Mouse (Mus musculus) heart, embryonic 15.5 days (tissue): ENCODE data around the gene Robo1. TPM values are rescaled to one million over a fixed set of nuclear protein-coding genes. Genes with fewer than 3 reads are reported as not detected.

Experiments
- ATAC-seq: fragments of 200-750 bp; cut with Nextera tagmentation; replicated peaks from 2 replicates; pipeline ENCODE4 v1.8.0; 2017; ENCODE audit warnings: low read depth, moderate TSS enrichment; ENCODE audit not compliant: insufficient number of reproducible peaks, insufficient read depth, low FRiP score
- H3K27ac ChIP-seq: fragments of 300-500 bp; sonication (generic); 2 replicates; pipeline ENCODE4 v1.5.1; 2015; ENCODE audit warnings: mild to moderate bottlenecking, inconsistent platforms
- H3K27me3 ChIP-seq: fragments of 300-500 bp; sonication (generic); 2 replicates; pipeline ENCODE4 v1.6.1; 2015; ENCODE audit warnings: inconsistent platforms
- H3K36me3 ChIP-seq: fragments of 300-500 bp; sonication (generic); 2 replicates; pipeline ENCODE4 v1.6.1; 2015; ENCODE audit warnings: mild to moderate bottlenecking, inconsistent platforms
- H3K4me1 ChIP-seq: fragments of 300-500 bp; sonication (generic); replicated peaks from 2 replicates; pipeline ENCODE4 v1.6.1; 2015; ENCODE audit warnings: inconsistent platforms
- H3K4me2 ChIP-seq: fragments of 300-500 bp; sonication (generic); 2 replicates; pipeline ENCODE4 v1.6.1; 2015; ENCODE audit warnings: inconsistent platforms, mild to moderate bottlenecking, moderate library complexity
- H3K4me3 ChIP-seq: fragments of 300-500 bp; sonication (generic); 2 replicates; pipeline ENCODE4 v1.5.1; 2015; ENCODE audit warnings: mild to moderate bottlenecking, inconsistent platforms
- H3K9ac ChIP-seq: fragments of 300-500 bp; sonication (generic); 2 replicates; pipeline ENCODE4 v1.6.1; 2015; ENCODE audit warnings: mild to moderate bottlenecking, inconsistent platforms
- H3K9me3 ChIP-seq: fragments of 300-500 bp; sonication (generic); replicated peaks from 2 replicates; pipeline ENCODE4 v1.6.1; 2016; ENCODE audit warnings: inconsistent platforms
- WGBS: fragments of 180-500 bp; shearing (Covaris S2); methylation state at CpG from one replicate; pipeline ENCODE4 v1.1.7; 2015; ENCODE audit warnings: mixed read lengths; 5-methylcytosine and 5-hydroxymethylcytosine counted together
- polyA plus RNA-seq: library from polyadenylated mRNA; unstranded; fragments of >200 nt; fragmentation: Nextera tagmentation; extraction: Ambion mirVana; gene quantifications from 2 replicates; pipeline ENCODE4 v1.2.1, GENCODE M21; 2015

Gene Robo1
- 10.2 and 13.7 TPM in 2 replicates for polyA plus RNA-seq

DNA sequence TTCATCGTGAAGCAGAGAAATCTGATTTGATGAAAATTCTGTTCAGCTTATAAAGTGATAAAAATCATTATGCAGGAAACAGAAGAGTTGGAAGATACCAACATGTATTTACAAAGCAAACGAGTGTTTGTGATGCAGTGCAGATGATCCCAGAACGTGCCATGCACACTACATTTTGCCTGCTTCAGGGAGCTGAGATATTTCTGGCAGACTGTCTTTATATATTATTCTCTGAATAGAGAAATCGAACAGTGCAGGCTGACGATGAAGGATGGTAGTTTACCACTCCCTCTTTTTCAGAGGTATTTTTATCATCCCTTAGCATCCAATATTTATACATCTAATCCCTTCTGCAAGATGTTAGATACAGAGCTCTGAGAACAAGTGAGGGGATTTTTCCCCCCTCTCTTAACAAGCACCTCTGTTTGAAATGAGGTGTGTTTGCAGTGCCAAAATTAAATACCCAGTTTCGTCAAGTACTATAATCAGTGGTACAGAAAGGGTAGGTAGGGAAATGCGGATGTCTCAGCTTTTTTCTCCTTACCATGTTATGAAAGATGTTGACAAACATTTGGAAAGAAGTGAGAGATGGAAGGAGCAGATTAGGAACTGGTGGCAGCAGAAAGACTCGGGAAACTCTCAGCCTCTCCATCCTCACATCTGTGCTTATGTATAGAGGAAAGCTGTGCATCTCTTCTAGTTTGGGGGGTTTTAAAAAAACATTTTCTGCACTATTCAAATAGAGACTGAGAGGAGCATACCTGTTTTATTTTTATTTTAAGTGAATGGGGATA is at the start of gene Robo1:
TSS of gene Robo1 (plus strand) at position 770 of the 794 bp plus-strand sequence.
- H3K4me2 ChIP-seq = no peak within 1 kb of the TSS
- no peak within 1 kb of the TSS for H3K9ac ChIP-seq
- no peaks in the 10 kb centered on the region for H3K36me3 ChIP-seq
- no peak within 1 kb of the TSS for H3K4me3 ChIP-seq
- no peaks in the 10 kb centered on the region for H3K9me3 ChIP-seq
- no peaks in the 10 kb centered on the region for H3K4me1 ChIP-seq
- H3K27ac ChIP-seq = no peak within 1 kb of the TSS
- WGBS = 65% methylated on average over 8 of the region's 8 CpGs
- no peaks in the 10 kb centered on the region for H3K27me3 ChIP-seq
- no peak for ATAC-seq

DNA sequence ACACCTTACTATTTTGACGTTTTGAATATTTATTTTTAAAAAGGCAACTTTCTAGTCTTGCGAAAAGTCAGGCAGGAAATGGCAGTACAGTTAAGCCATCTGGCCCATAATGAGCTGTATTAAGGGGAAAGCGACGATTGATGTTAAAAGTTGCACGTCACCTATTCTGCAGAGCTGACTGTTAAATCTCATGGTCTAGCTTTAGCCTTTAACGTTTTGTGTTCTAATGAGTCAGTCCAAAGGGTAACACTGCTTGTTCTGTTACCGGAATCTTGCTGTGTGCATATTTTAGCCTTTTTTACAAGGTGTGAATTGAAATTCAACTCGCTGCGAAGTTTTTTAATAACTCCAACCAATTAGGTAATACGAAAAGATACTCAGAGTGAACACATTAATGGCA is 40.3 kb upstream of the Robo1 start:
- no peak overlapping the region for H3K4me3 ChIP-seq
- WGBS = 74% methylated on average over 10 of the region's 10 CpGs
- no peaks in the 10 kb centered on the region for H3K4me1 ChIP-seq
- H3K27ac ChIP-seq = no peak overlapping the region
- no peak overlapping the region for H3K4me2 ChIP-seq
- H3K9me3 ChIP-seq = no peaks in the 10 kb centered on the region
- H3K9ac ChIP-seq = no peak overlapping the region
- no peaks in the 10 kb centered on the region for H3K36me3 ChIP-seq
- no peaks in the 10 kb centered on the region for H3K27me3 ChIP-seq
- ATAC-seq = no peak

DNA sequence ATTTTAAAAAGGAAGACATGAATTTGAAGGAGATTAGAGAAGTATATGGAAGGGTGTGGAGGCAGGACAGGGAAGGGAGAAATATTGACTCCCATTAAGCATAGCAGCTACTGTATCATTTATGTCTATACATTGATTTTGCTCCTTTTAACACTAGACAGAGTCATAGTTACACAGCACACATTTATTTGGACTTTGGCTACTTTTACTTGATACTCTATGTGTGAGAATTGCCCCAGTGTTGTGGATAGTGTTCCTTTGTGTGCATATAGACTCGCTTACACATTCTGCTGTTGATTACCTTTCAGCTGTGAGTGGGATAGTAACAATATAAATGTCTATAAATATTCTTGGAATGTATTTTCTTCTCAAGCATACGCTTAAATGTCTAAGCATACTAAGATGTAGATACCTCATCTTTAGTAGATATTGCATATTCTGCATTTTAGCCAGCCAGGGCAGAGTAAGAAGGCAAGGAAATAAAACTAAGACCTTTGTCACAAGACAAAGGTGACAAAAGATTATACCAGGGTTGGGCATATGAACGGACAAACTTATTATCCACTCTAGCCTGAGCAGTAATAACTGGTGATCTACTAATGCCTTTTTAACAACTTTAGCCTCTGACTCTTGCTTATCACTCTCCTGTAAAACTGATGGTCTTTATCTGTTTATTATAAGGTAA is 31.6 kb upstream of the Robo1 start:
- H3K9me3 ChIP-seq = no peaks in the 10 kb centered on the region
- no peak overlapping the region for H3K27ac ChIP-seq
- H3K4me3 ChIP-seq = no peak overlapping the region
- ATAC-seq = no peak
- H3K4me2 ChIP-seq = no peak overlapping the region
- 73% methylated on average over 3 of the region's 3 CpGs for WGBS
- no peaks in the 10 kb centered on the region for H3K27me3 ChIP-seq
- no peaks in the 10 kb centered on the region for H3K36me3 ChIP-seq
- H3K4me1 ChIP-seq = no peaks in the 10 kb centered on the region
- no peak overlapping the region for H3K9ac ChIP-seq

DNA sequence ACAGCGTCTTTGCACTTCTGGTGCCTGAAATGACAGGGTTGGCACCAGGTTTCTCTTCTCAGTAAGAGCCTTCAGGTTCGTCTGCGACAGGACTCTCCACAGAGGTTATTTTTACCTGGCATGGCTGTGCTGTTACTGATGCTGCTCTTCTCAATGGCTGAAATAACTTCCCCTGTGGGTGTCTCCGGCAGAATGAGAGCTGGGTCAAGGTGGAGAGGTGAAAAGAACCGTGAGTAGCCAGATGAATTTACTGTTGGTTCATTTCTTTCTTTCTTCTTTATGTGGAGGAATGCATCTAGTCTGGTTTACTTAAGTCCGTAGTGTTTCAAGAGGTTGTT is 194 bp downstream of the Robo1 start:
- 53% methylated on average over 6 of the region's 6 CpGs for WGBS
- no peak for ATAC-seq
- no peak overlapping the region for H3K4me2 ChIP-seq

DNA sequence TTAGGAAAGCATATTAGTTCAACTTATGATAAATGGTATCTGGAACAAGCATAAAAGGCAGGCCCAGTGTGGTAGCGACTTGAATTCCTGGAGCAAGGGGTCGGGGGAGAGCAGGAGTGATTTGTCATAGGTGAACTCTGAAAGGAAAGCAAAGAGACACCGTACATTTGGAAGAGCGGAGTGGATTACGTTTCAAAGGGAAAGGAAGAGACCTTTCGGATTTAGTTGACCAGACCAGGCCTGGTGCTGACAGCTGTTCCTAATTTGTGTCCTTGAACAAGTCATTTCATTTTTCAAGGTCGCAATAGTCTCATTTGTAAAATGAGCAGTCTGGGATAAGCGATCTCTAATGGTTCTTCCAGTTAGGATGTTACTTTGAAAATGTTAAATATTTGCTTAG is 19.2 kb downstream of the Robo1 start:
- Histone ChIP-seq H3K36me3 (no peaks in the 10 kb centered on the region), H3K4me2 (no peak overlapping the region), H3K4me1 (no peaks in the 10 kb centered on the region), H3K9ac (no peak overlapping the region), H3K27me3 (no peaks in the 10 kb centered on the region), H3K4me3 (no peak overlapping the region), H3K27ac (no peak overlapping the region), H3K9me3 (no peaks in the 10 kb centered on the region)
- no peak for ATAC-seq
- 67% methylated on average over 8 of the region's 8 CpGs for WGBS

More for the DNA sequence above, 194 bp downstream of the Robo1 start:
- Histone ChIP-seq H3K27me3 (no peaks in the 10 kb centered on the region), H3K4me3 (no peak overlapping the region), H3K4me1 (no peaks in the 10 kb centered on the region), H3K36me3 (no peaks in the 10 kb centered on the region), H3K9ac (no peak overlapping the region), H3K9me3 (no peaks in the 10 kb centered on the region), H3K27ac (no peak overlapping the region)

DNA sequence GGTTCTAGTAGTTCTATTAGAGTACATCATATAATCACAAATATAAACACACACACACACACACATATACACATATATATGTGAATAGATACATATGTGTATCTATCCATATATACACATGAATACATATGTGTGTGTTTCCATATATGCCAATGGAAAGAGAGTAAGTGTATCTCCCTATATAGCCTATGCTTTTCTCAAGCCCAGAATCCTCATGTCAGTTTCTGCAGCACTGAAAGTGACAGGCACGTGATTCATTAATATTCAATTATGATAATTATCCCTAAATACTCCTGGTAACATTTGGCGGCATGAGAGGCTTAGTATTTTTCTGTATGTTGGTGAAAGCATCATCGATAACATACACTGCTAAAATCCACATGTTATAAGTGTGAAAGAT is 20.5 kb downstream of the Robo1 start:
- H3K4me1 ChIP-seq = no peaks in the 10 kb centered on the region
- H3K36me3 ChIP-seq = no peaks in the 10 kb centered on the region
- H3K9ac ChIP-seq = no peak overlapping the region
- H3K9me3 ChIP-seq = no peaks in the 10 kb centered on the region
- H3K4me3 ChIP-seq = no peak overlapping the region
- 75% methylated on average over 3 of the region's 3 CpGs for WGBS
- no peaks in the 10 kb centered on the region for H3K27me3 ChIP-seq
- no peak overlapping the region for H3K27ac ChIP-seq
- no peak overlapping the region for H3K4me2 ChIP-seq
- ATAC-seq = no peak

DNA sequence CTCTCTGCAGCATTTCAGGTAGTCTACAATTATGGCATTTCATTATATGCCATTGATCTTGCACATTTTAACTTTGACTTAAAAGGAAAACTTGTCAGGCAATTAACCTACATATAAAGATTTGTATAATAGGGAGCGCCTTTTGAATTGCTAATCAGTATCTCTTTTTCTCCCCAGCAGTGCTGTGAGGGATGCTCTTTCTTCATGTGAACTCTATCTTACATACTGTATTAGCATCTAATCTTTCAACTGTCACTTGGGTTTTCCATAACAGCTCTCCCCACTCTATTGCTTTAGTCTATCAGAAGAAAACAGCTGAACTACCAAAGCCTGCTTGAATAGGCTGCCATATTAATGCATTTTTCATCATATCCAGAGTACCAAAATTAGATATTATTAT is 29.7 kb downstream of the Robo1 start:
- WGBS = 100% methylated on average over 1 of the region's 1 CpGs
- no peaks in the 10 kb centered on the region for H3K9me3 ChIP-seq
- no peak overlapping the region for H3K27ac ChIP-seq
- no peaks in the 10 kb centered on the region for H3K36me3 ChIP-seq
- H3K4me1 ChIP-seq = no peaks in the 10 kb centered on the region
- ATAC-seq = no peak
- H3K27me3 ChIP-seq = no peaks in the 10 kb centered on the region
- no peak overlapping the region for H3K9ac ChIP-seq
- no peak overlapping the region for H3K4me3 ChIP-seq
- H3K4me2 ChIP-seq = no peak overlapping the region

DNA sequence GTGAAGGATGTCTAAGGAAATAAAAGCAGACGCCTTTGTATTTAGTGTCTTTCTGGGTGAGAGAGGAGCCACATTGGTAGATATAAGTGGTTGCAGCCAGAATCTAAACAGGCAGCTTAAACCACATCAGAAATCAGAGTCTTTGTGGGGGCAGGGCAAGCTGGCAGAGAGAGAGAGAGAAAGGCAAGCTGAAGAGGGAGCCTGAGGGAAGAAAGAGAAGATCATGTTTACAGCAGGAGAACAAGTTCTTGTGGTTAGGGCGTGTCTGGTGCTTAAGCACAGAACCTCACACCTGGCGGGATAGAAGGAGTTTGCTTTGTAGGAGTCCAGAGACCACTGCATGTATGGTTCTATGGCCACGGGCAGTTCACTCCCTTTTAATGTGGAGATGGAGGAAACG is 42.3 kb downstream of the Robo1 start:
- Histone ChIP-seq H3K4me1 (no peaks in the 10 kb centered on the region), H3K9me3 (no peaks in the 10 kb centered on the region), H3K27ac (no peak overlapping the region), H3K4me3 (no peak overlapping the region), H3K36me3 (no peaks in the 10 kb centered on the region), H3K4me2 (no peak overlapping the region), H3K9ac (no peak overlapping the region), H3K27me3 (no peaks in the 10 kb centered on the region)
- no peak for ATAC-seq
- 63% methylated on average over 5 of the region's 5 CpGs for WGBS

DNA sequence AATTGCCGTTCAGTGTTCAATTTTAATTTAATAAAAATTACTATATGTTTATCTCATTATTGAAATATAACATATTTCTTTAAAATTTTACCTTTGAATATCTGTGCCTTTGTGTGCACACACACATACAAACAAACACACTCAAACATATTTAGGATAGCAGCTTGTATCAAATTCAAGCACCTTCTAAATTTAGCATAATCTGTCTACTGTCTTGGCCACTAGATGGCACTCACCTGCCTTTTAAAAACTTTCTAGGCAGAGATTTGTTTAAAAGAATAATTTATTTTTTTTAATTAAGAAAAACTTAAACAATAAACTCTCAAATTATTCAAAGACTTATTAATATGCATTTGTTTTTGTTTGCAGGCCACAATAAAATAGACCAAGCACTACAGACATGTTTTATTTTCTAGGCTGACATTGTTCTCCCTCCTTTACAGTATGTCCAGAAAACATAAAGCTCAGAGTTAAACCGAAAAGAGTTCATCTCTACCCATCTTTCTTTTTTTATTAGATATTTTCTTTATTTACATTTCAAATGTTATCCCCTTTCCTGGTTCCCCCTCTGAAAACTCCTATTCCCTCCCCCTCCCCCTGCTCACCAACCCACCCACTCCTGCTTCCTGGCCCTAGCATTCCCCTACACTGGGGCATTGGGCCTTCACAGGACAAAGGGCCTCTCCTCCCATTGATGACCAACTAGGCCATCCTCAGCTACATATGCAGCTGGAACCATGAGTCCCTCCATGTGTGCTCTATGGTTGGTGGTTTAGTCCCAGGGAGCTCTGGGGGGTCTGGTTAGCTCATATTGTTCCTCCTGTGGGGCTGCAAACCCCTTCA is 48.6 kb downstream of the Robo1 start:
- Histone ChIP-seq H3K9ac (no peak overlapping the region), H3K36me3 (no peaks in the 10 kb centered on the region)
- WGBS = 55% methylated on average over 2 of the region's 2 CpGs

DNA sequence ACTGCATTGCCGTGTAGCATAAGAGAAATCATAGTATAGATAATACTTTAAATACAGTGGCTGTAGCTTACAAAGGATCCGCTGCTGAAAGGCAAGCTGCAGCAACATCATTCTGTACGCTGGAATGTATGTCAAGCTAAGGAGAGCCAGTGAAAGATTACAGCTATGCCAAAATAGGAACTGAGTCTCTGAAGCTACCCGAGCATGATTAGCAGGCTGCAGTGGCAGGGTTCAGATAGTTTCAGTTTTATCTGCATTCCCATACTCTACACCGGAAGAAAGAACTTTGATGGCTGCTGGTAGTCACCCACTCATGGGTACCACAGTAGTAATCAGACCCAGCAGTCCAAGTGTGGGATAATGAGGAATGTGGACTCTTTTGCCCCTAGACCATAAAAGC is 68.8 kb downstream of the Robo1 start:
- 16% methylated on average over 5 of the region's 5 CpGs for WGBS
- 0 out of 2 replicates have a peak overlapping the region, but pooled peaks have one; percentile 9 for H3K4me3 ChIP-seq
- H3K27ac ChIP-seq = peak overlapping the region; percentile 71

More for the DNA sequence above, 48.6 kb downstream of the Robo1 start:
- Histone ChIP-seq H3K4me2 (no peak overlapping the region), H3K27me3 (no peaks in the 10 kb centered on the region), H3K9me3 (no peaks in the 10 kb centered on the region), H3K27ac (no peak overlapping the region), H3K4me1 (no peaks in the 10 kb centered on the region), H3K4me3 (no peak overlapping the region)
- no peak for ATAC-seq

DNA sequence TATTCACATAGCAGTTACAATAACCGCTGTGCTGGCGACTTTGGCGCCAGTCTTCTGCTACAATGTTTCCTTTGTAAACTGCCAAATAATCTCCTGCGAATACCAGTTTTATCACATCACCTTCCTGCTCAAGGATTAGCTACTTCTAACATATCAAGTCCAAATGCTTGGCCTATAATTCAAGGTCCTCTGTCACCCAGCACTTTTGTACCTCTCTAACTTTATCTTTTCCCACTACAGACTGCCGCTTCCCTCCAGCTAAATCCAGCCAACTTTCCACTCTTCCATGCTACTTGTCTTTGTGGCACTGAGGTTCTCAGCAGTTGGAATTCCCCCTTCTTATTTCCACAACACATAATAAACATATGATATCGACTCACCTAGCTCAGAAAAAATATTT is 73.7 kb downstream of the Robo1 start:
- WGBS = 25% methylated on average over 6 of the region's 6 CpGs

More for the DNA sequence above, 68.8 kb downstream of the Robo1 start:
- Histone ChIP-seq H3K4me1 (peaks cover 6% of the 10 kb centered on the region; the same call in 1 of the 2 replicates), H3K9me3 (no peaks in the 10 kb centered on the region), H3K4me2 (peak overlapping the region; percentile 38), H3K36me3 (no peaks in the 10 kb centered on the region), H3K9ac (no peak overlapping the region), H3K27me3 (no peaks in the 10 kb centered on the region)
- ATAC-seq = peak; percentile 72; the same call in 1 of the 2 replicates

More for the DNA sequence above, 73.7 kb downstream of the Robo1 start:
- H3K9ac ChIP-seq = no peak overlapping the region
- H3K4me3 ChIP-seq = no peak overlapping the region
- no peaks in the 10 kb centered on the region for H3K36me3 ChIP-seq
- H3K9me3 ChIP-seq = no peaks in the 10 kb centered on the region
- ATAC-seq = peak; percentile 69
- H3K27ac ChIP-seq = peak overlapping the region; percentile 69
- no peak overlapping the region for H3K4me2 ChIP-seq
- H3K27me3 ChIP-seq = no peaks in the 10 kb centered on the region
- peaks cover 12% of the 10 kb centered on the region for H3K4me1 ChIP-seq
